Mouse (Mus musculus): ENCODE data around the gene Selplg. TPM values are rescaled to one million over a fixed set of nuclear protein-coding genes. Genes with fewer than 3 reads are reported as not detected.
"Not testable (repeated sequence)": the region's sequence is repeated elsewhere in the genome, so short reads cannot be mapped to it uniquely, and the experiment has no call there.

Selplg gene
- total RNA-seq, 2 experiments from 2014 or later = 0.89 to 1.3 TPM

GRCm38 (mm10) chr5:113811824-113812420 is 20.5 kb downstream of the Selplg start:
- DNase-seq; H3K27ac ChIP-seq; intact Hi-C loops (cut with DNase I); H3K4me3 ChIP-seq: not testable (repeated sequence)
- TF ChIP-seq CTCF (IDR thresholded peaks at IDR 0.05) = peak; percentile 45

- DNase-seq = no peak
- intact Hi-C loops (cut with DNase I) = no loop called here
- no peak overlapping the region for H3K27ac ChIP-seq
- H3K4me3 ChIP-seq = no peak overlapping the region
- no peak for TF ChIP-seq CTCF (IDR thresholded peaks at IDR 0.05)
Measured at GRCm38 (mm10) chr5:113810111-113810510, 22.3 kb downstream of the Selplg start.

GRCm38 (mm10) chr5:113808177-113808576 is 24.3 kb downstream of the Selplg start:
- H3K4me3 ChIP-seq = no peak overlapping the region
- no peak for DNase-seq
- intact Hi-C loops (cut with DNase I) = no loop called here
- no peak overlapping the region for H3K27ac ChIP-seq
- TF ChIP-seq CTCF (IDR thresholded peaks at IDR 0.05) = no peak

GRCm38 (mm10) chr5:113807712-113808111 is 24.7 kb downstream of the Selplg start:
- no peak overlapping the region for H3K27ac ChIP-seq
- no peak for DNase-seq
- H3K4me3 ChIP-seq = no peak overlapping the region
- intact Hi-C loops (cut with DNase I) = no loop called here
- no peak for TF ChIP-seq CTCF (IDR thresholded peaks at IDR 0.05)

GRCm38 (mm10) chr5:113806414-113806813 is 26.0 kb downstream of the Selplg start:
- Histone ChIP-seq H3K27ac (no peak overlapping the region), H3K4me3 (no peak overlapping the region)
- no peak for DNase-seq
- no peak for TF ChIP-seq CTCF (IDR thresholded peaks at IDR 0.05)
- intact Hi-C loops (cut with DNase I) = no loop called here

GRCm38 (mm10) chr5:113805301-113805700 is 27.1 kb downstream of the Selplg start:
- intact Hi-C loops (cut with DNase I) = no loop called here
- no peak overlapping the region for H3K27ac ChIP-seq
- no peak for TF ChIP-seq CTCF (IDR thresholded peaks at IDR 0.05)

GRCm38 (mm10) chr5:113804395-113804966 is 28.0 kb downstream of the Selplg start:
- no peak overlapping the region for H3K4me3 ChIP-seq
- no peak overlapping the region for H3K27ac ChIP-seq
- DNase-seq = no peak
- TF ChIP-seq CTCF (IDR thresholded peaks at IDR 0.05) = no peak
- intact Hi-C loops (cut with DNase I) = no loop called here

More at GRCm38 (mm10) chr5:113805301-113805700, 27.1 kb downstream of the Selplg start:
- DNase-seq = no peak
- no peak overlapping the region for H3K4me3 ChIP-seq

GRCm38 (mm10) chr5:113800280-113800679 is 32.2 kb downstream of the Selplg start, which contains the start of gene Tmem119:
Tmem119 (minus strand) TSS chr5:113800516.
- DNase-seq = peak; percentile 77
- no peak for TF ChIP-seq CTCF (IDR thresholded peaks at IDR 0.05)
- intact Hi-C loops (cut with DNase I) = no loop called here
- peak within 1 kb of the TSS; percentile 66 for H3K4me3 ChIP-seq
- H3K27ac ChIP-seq = peak within 1 kb of the TSS; percentile 65

GRCm38 (mm10) chr5:113799691-113800090 is 32.8 kb downstream of the Selplg start:
- H3K4me3 ChIP-seq = peak overlapping the region; percentile 66
- TF ChIP-seq CTCF (IDR thresholded peaks at IDR 0.05) = no peak
- H3K27ac ChIP-seq = peak overlapping the region; percentile 65; the same call in 1 of the 2 replicates
- intact Hi-C loops (cut with DNase I) = no loop called here
- DNase-seq = no peak

- Histone ChIP-seq H3K4me3 (peak overlapping the region; percentile 66), H3K27ac (no peak overlapping the region)
- DNase-seq = no peak
- no peak for TF ChIP-seq CTCF (IDR thresholded peaks at IDR 0.05)
- intact Hi-C loops (cut with DNase I) = no loop called here
Measured at GRCm38 (mm10) chr5:113798525-113798924, 33.9 kb downstream of the Selplg start.

- Histone ChIP-seq H3K27ac (no peak overlapping the region; the same call in 1 of the 2 replicates), H3K4me3 (peak overlapping the region; percentile 21)
- TF ChIP-seq CTCF (IDR thresholded peaks at IDR 0.05) = no peak
- intact Hi-C loops (cut with DNase I) = no loop called here
- DNase-seq = no peak
Measured at GRCm38 (mm10) chr5:113797149-113797882, 35.1 kb downstream of the Selplg start.

- Histone ChIP-seq H3K4me3 (peak overlapping the region; percentile 21), H3K27ac (no peak overlapping the region; the same call in 1 of the 2 replicates)
- DNase-seq = no peak
Measured at GRCm38 (mm10) chr5:113796401-113797148, 35.9 kb downstream of the Selplg start.

More at GRCm38 (mm10) chr5:113796401-113797148, 35.9 kb downstream of the Selplg start:
- intact Hi-C loops (cut with DNase I) = no loop called here
- TF ChIP-seq CTCF (IDR thresholded peaks at IDR 0.05) = no peak
